Mouse (Mus musculus) adrenal gland, postnatal 4 days (tissue): ENCODE data around the gene Pabpc4. TPM values are rescaled to one million over a fixed set of nuclear protein-coding genes. Genes with fewer than 3 reads are reported as not detected.
A peak's percentile ranks its signal among the peaks of the same experiment; 100 is the strongest.
"Not testable (repeated sequence)": the region's sequence is repeated elsewhere in the genome, so short reads cannot be mapped to it uniquely, and the experiment has no call there.

Source experiments
- DNase-seq, 2 experiments: peaks; one replicate each; pipeline ENCODE4 v3.0.0; 2021 to 2022; ENCODE audit warnings: low spot score in 2 of 2, mixed read lengths in 2 of 2
- total RNA-seq, 2 experiments: library from RNA; stranded (reverse); gene quantifications; 2 replicates each; pipeline ENCODE4 v1.2.3; 2021

Pabpc4 gene
- total RNA-seq, 2 experiments from 2014 or later = 104 to 119 TPM

GRCm38 (mm10) chr4:123247147-123247880 lies 14.8 kb upstream of the Pabpc4 start:
- DNase-seq = no peak

- peak in 1 of 2 experiments; percentile 53 for DNase-seq
These were observed 13.1 kb upstream of the Pabpc4 start for GRCm38 (mm10) chr4:123248971-123249567.

GRCm38 (mm10) chr4:123252214-123252613 lies 9.9 kb upstream of the Pabpc4 start:
- DNase-seq = no peak

GRCm38 (mm10) chr4:123254617-123255016 lies 7.5 kb upstream of the Pabpc4 start:
- DNase-seq = no peak

GRCm38 (mm10) chr4:123260071-123260746 lies 1.9 kb upstream of the Pabpc4 start:
- no peak for DNase-seq

GRCm38 (mm10) chr4:123271063-123271462 lies 8.9 kb downstream of the Pabpc4 start:
- no peak for DNase-seq

- no peak for DNase-seq
These were observed 18.0 kb downstream of the Pabpc4 start for GRCm38 (mm10) chr4:123280117-123280516.

GRCm38 (mm10) chr4:123282500-123282899 lies 20.3 kb downstream of the Pabpc4 start:
- DNase-seq = peak; percentile 82 to 85

- not testable (repeated sequence) for DNase-seq
These were observed 20.9 kb downstream of the Pabpc4 start for GRCm38 (mm10) chr4:123282915-123283674.

- not testable (repeated sequence) for DNase-seq
These were observed 21.5 kb downstream of the Pabpc4 start for GRCm38 (mm10) chr4:123283675-123284064.

- DNase-seq = no peak
These were observed 22.8 kb downstream of the Pabpc4 start for GRCm38 (mm10) chr4:123284731-123285624.

- DNase-seq = no peak
These were observed 24.6 kb downstream of the Pabpc4 start for GRCm38 (mm10) chr4:123286790-123287189.

GRCm38 (mm10) chr4:123289038-123289437 lies 26.9 kb downstream of the Pabpc4 start:
- no peak for DNase-seq

GRCm38 (mm10) chr4:123292390-123292789 lies 30.2 kb downstream of the Pabpc4 start:
- no peak for DNase-seq

- no peak for DNase-seq
These were observed 30.8 kb downstream of the Pabpc4 start for GRCm38 (mm10) chr4:123292989-123293388.

- no peak for DNase-seq
These were observed 31.7 kb downstream of the Pabpc4 start for GRCm38 (mm10) chr4:123293661-123294443.

- not testable (repeated sequence) for DNase-seq
These were observed 32.9 kb downstream of the Pabpc4 start for GRCm38 (mm10) chr4:123295026-123295425.

GRCm38 (mm10) chr4:123295516-123296147 lies 33.5 kb downstream of the Pabpc4 start:
- DNase-seq = no peak

GRCm38 (mm10) chr4:123296148-123296534 lies 34.0 kb downstream of the Pabpc4 start:
- DNase-seq = no peak
